Comparison of ENCODE assay signal across 20 mouse cellular contexts in the genomic region with DNA sequence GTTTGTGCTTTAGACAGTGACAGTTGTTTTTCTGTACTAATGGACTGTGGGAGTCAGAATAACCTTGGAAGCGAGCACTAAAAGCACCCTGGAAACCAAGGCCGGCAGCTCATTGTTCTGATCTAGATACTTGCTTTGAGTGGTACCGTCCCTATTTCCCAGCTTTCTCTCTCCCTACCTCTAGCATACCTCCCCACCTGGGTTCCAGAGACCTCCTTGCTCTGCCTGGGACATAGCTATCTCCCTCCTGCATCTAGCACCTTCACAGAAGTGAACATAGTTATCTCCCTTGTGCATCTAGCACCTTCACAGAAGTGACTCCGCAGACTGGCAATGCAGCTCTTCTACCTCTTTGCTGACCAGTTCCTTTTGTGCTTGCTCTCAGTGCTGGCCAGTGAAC. TPM values are rescaled to one million over a fixed set of nuclear protein-coding genes. Genes with fewer than 3 reads are reported as not detected.
DNase-seq lines count a peak whose midpoint lies in the region; ATAC-seq and TF ChIP-seq lines count a peak whose summit lies in the region.
"Had no signal": no experiment of that assay in that cellular context is flagged by ENCODE, and none has a peak within 500 bp of the region (broad histone marks: within the 10 kb centered on the region; RNA-seq: fewer than 3 reads in every experiment).

No protein-coding gene starts in this region.

- H3K9me3 ChIP-seq in hindbrain, embryonic 14.5 days (ENCODE audit: control insufficient read depth, low read length): no peaks in the 10 kb centered on the region
- H3K9me3 ChIP-seq in hindbrain, embryonic 10.5 days: no peaks in the 10 kb centered on the region
- H3K9me3 ChIP-seq in forebrain, embryonic 14.5 days (replicated peaks; ENCODE audit: control insufficient read depth, low read length): no peaks in the 10 kb centered on the region
- H3K9me3 ChIP-seq in hindbrain, embryonic 16.5 days (ENCODE audit: control insufficient read depth, low read length): no peaks in the 10 kb centered on the region
- H3K9me3 ChIP-seq in midbrain, postnatal 0 days (ENCODE audit: low read length): no peaks in the 10 kb centered on the region
- H3K9me3 ChIP-seq: heart, embryonic 10.5 days; intestine, embryonic 15.5 days; limb, embryonic 13.5 days had no signal

- H3K4me2 ChIP-seq in hindbrain, embryonic 14.5 days (replicated peaks): no peak overlapping the region
- H3K4me2 ChIP-seq in forebrain, embryonic 14.5 days (ENCODE audit: low read length): no peak overlapping the region
- H3K4me2 ChIP-seq in hindbrain, embryonic 16.5 days (ENCODE audit: low read length): no peak overlapping the region
- no peak overlapping the region for H3K4me2 ChIP-seq in midbrain, postnatal 0 days (ENCODE audit: low read depth, low read length, poor library complexity, severe bottlenecking)
- H3K4me2 ChIP-seq: intestine, embryonic 15.5 days; limb, embryonic 13.5 days had no signal

- peaks cover 25% of the 10 kb centered on the region; the same call in 1 of the 2 replicates for H3K27me3 ChIP-seq in hindbrain, embryonic 14.5 days (ENCODE audit: control insufficient read depth, insufficient read depth, low read length)
- peaks cover 74% of the 10 kb centered on the region for H3K27me3 ChIP-seq in hindbrain, embryonic 10.5 days (ENCODE audit: insufficient read depth, poor library complexity, severe bottlenecking)
- H3K27me3 ChIP-seq in forebrain, embryonic 14.5 days (replicated peaks; ENCODE audit: control insufficient read depth, insufficient read depth, low read length): no peaks in the 10 kb centered on the region
- peaks cover 3% of the 10 kb centered on the region; the same call in 1 of the 2 replicates for H3K27me3 ChIP-seq in hindbrain, embryonic 16.5 days (replicated peaks; ENCODE audit: control insufficient read depth, insufficient read depth, low read length)
- H3K27me3 ChIP-seq in midbrain, postnatal 0 days (ENCODE audit: insufficient read depth, low read length): peaks cover 10% of the 10 kb centered on the region; the same call in 1 of the 2 replicates
- no peaks in the 10 kb centered on the region for H3K27me3 ChIP-seq in cerebellum, adult 2 months (ENCODE audit: control insufficient read depth, insufficient read depth, low read length)
- H3K27me3 ChIP-seq: intestine, embryonic 15.5 days had no signal

- DNase-seq in hindbrain, embryonic 14.5 days (ENCODE audit: low spot score): no peak
- no peak for DNase-seq in hindbrain, embryonic 10.5 days (ENCODE audit: low spot score)
- DNase-seq in forebrain, embryonic 14.5 days (ENCODE audit: low spot score): no peak
- DNase-seq in midbrain, postnatal 0 days (ENCODE audit: low spot score): no peak
- no peak for DNase-seq in cerebellum, adult 2 months
- no peak for DNase-seq in kidney, adult 11 months
- DNase-seq: cerebellum, postnatal 10 days; gastrocnemius, postnatal 36 days; heart, postnatal 10 days; retina, postnatal 1 day; right cerebral cortex, postnatal 4 days had no signal

- no peak for TF ChIP-seq CTCF in midbrain, postnatal 0 days (IDR thresholded peaks at IDR 0.05)
- no peak for TF ChIP-seq CTCF in cerebellum, adult 2 months (IDR thresholded peaks at IDR 0.05; ENCODE audit: borderline replicate concordance, insufficient read depth, low read depth, low read length)

- TF ChIP-seq POLR2A in cerebellum, adult 2 months (IDR thresholded peaks at IDR 0.05; ENCODE audit: borderline replicate concordance, insufficient read depth, low read length): no peak

- 73% methylated on average over 4 of the region's 4 CpGs for WGBS in hindbrain, embryonic 14.5 days
- WGBS in hindbrain, embryonic 10.5 days: 82% methylated on average over 4 of the region's 4 CpGs
- WGBS in forebrain, embryonic 14.5 days: 66% methylated on average over 4 of the region's 4 CpGs
- WGBS in hindbrain, embryonic 16.5 days: 69% methylated on average over 4 of the region's 4 CpGs
- 58% methylated on average over 4 of the region's 4 CpGs for WGBS in midbrain, postnatal 0 days
- WGBS in cerebellum, adult 2 months: 82% methylated on average over 4 of the region's 4 CpGs

- peaks cover 15% of the 10 kb centered on the region; the same call in 1 of the 2 replicates for H3K4me1 ChIP-seq in hindbrain, embryonic 14.5 days (replicated peaks; ENCODE audit: control insufficient read depth, insufficient read depth, low read length)
- peaks cover 31% of the 10 kb centered on the region for H3K4me1 ChIP-seq in hindbrain, embryonic 10.5 days (replicated peaks)
- H3K4me1 ChIP-seq in forebrain, embryonic 14.5 days (ENCODE audit: control insufficient read depth, insufficient read depth, low read length): peaks cover 10% of the 10 kb centered on the region; the same call in 1 of the 2 replicates
- H3K4me1 ChIP-seq in hindbrain, embryonic 16.5 days (ENCODE audit: control insufficient read depth, insufficient read depth, low read depth, low read length): peaks cover 3% of the 10 kb centered on the region
- peaks cover 3% of the 10 kb centered on the region; the same call in 1 of the 2 replicates for H3K4me1 ChIP-seq in midbrain, postnatal 0 days (ENCODE audit: insufficient read depth, low read length)
- no peaks in the 10 kb centered on the region for H3K4me1 ChIP-seq in cerebellum, adult 2 months (ENCODE audit: control insufficient read depth, insufficient read depth, low read length)
- H3K4me1 ChIP-seq: heart, embryonic 10.5 days; intestine, embryonic 15.5 days; limb, embryonic 13.5 days had no signal

- no peak overlapping the region for H3K4me3 ChIP-seq in hindbrain, embryonic 14.5 days (replicated peaks; ENCODE audit: low read length)
- H3K4me3 ChIP-seq in hindbrain, embryonic 10.5 days: no peak overlapping the region
- H3K4me3 ChIP-seq in forebrain, embryonic 14.5 days (ENCODE audit: low read depth, low read length): no peak overlapping the region
- no peak overlapping the region for H3K4me3 ChIP-seq in hindbrain, embryonic 16.5 days (ENCODE audit: low read length)
- H3K4me3 ChIP-seq in midbrain, postnatal 0 days (ENCODE audit: low read depth, low read length): no peak overlapping the region
- no peak overlapping the region for H3K4me3 ChIP-seq in cerebellum, adult 2 months (replicated peaks; ENCODE audit: insufficient read depth, low read depth, low read length)
- H3K4me3 ChIP-seq: erythroblast, embryonic 14.5 days; heart, embryonic 10.5 days; intestine, embryonic 15.5 days; left cerebral cortex, adult 2 months; limb, embryonic 13.5 days had no signal

- H3K36me3 ChIP-seq in hindbrain, embryonic 14.5 days (replicated peaks; ENCODE audit: control insufficient read depth, insufficient read depth): no peaks in the 10 kb centered on the region
- no peaks in the 10 kb centered on the region for H3K36me3 ChIP-seq in hindbrain, embryonic 10.5 days
- no peaks in the 10 kb centered on the region for H3K36me3 ChIP-seq in forebrain, embryonic 14.5 days (ENCODE audit: control insufficient read depth, insufficient read depth, low read length)
- H3K36me3 ChIP-seq in hindbrain, embryonic 16.5 days (ENCODE audit: control insufficient read depth, insufficient read depth, low read length): no peaks in the 10 kb centered on the region
- no peaks in the 10 kb centered on the region for H3K36me3 ChIP-seq in midbrain, postnatal 0 days (ENCODE audit: insufficient read depth, low read length)
- H3K36me3 ChIP-seq: heart, embryonic 10.5 days; intestine, embryonic 15.5 days; limb, embryonic 13.5 days had no signal

- H3K27ac ChIP-seq in hindbrain, embryonic 14.5 days: peak overlapping the region; percentile 93
- H3K27ac ChIP-seq in hindbrain, embryonic 10.5 days: no peak overlapping the region
- H3K27ac ChIP-seq in forebrain, embryonic 14.5 days (ENCODE audit: low read depth, low read length): peak overlapping the region; percentile 3
- H3K27ac ChIP-seq in hindbrain, embryonic 16.5 days (ENCODE audit: low read depth, low read length): 0 out of 2 replicates have a peak overlapping the region, but pooled peaks have one; percentile 29
- peak overlapping the region; percentile 9; the same call in 1 of the 2 replicates for H3K27ac ChIP-seq in midbrain, postnatal 0 days (ENCODE audit: low read depth, low read length)
- H3K27ac ChIP-seq in cerebellum, adult 2 months (ENCODE audit: insufficient read depth, low read length): no peak overlapping the region
- H3K27ac ChIP-seq: heart, embryonic 10.5 days; intestine, embryonic 15.5 days; kidney, postnatal 0 days; left cerebral cortex, adult 2 months; limb, embryonic 13.5 days; liver, embryonic 14.5 days had no signal

- ATAC-seq in hindbrain, embryonic 14.5 days (ENCODE audit: low FRiP score): no peak
- ATAC-seq in forebrain, embryonic 14.5 days: no peak
- no peak for ATAC-seq in hindbrain, embryonic 16.5 days
- no peak for ATAC-seq in midbrain, postnatal 0 days (ENCODE audit: low FRiP score)
- ATAC-seq: intestine, embryonic 15.5 days; Patski had no signal

- H3K9ac ChIP-seq in hindbrain, embryonic 14.5 days: no peak overlapping the region
- no peak overlapping the region for H3K9ac ChIP-seq in forebrain, embryonic 14.5 days (ENCODE audit: low read length)
- H3K9ac ChIP-seq in hindbrain, embryonic 16.5 days (ENCODE audit: low read depth, low read length): no peak overlapping the region
- H3K9ac ChIP-seq in midbrain, postnatal 0 days (replicated peaks; ENCODE audit: low read length, poor library complexity, severe bottlenecking): no peak overlapping the region
- H3K9ac ChIP-seq: intestine, embryonic 15.5 days; limb, embryonic 13.5 days; liver, embryonic 14.5 days had no signal

RNA-seq across cellular contexts. Expression of gene Pja1, which starts 9.6 kb away (rescaled TPM):
- 315 and 348 TPM in 2 replicates for polyA plus RNA-seq in hindbrain, embryonic 14.5 days (2014; fragmentation: Nextera tagmentation; extraction: Ambion mirVana)
- polyA plus RNA-seq in hindbrain, embryonic 10.5 days (2016; fragmentation: Nextera tagmentation; extraction: Ambion mirVana): 188 and 192 TPM in 2 replicates
- polyA plus RNA-seq in forebrain, embryonic 14.5 days (2014; fragmentation: Nextera tagmentation; extraction: Ambion mirVana): 328 and 377 TPM in 2 replicates
- 365 and 381 TPM in 2 replicates for polyA plus RNA-seq in hindbrain, embryonic 16.5 days (2015; fragmentation: Nextera tagmentation; extraction: Ambion mirVana)
- total RNA-seq in midbrain, postnatal 0 days (2014; rRNA removed): 250 and 271 TPM in 2 replicates
- 405 and 423 TPM in 2 replicates for polyA plus RNA-seq in midbrain, postnatal 0 days (2015; fragmentation: Nextera tagmentation; extraction: Ambion mirVana)
- 223 and 227 TPM in 2 replicates for polyA plus RNA-seq in cerebellum, adult 2 months (2012; rRNA removed)

Comparison
In these comparisons a context has a peak if more than half of its experiments do, and no peak if none do; other contexts are left out.
1. H3K27ac ChIP-seq: peak in hindbrain, embryonic 14.5 days (single experiment), forebrain, embryonic 14.5 days (single experiment), hindbrain, embryonic 16.5 days (single experiment) and midbrain, postnatal 0 days (single experiment); none in hindbrain, embryonic 10.5 days (single experiment) and cerebellum, adult 2 months (single experiment).